Mouse (Mus musculus) spleen, postnatal 36 days (tissue): ENCODE measurements around the gene Itgb3.
"Not testable (repeated sequence)": the region's sequence is repeated elsewhere in the genome, so short reads cannot be mapped to it uniquely, and the experiment has no call there.

Source experiments
- DNase-seq, 2 experiments: peaks; one replicate each; pipeline ENCODE4 v3.0.0; 2022; ENCODE audit warnings: low spot score in 2 of 2, mixed read lengths in 1 of 2

Itgb3 gene

DNA sequence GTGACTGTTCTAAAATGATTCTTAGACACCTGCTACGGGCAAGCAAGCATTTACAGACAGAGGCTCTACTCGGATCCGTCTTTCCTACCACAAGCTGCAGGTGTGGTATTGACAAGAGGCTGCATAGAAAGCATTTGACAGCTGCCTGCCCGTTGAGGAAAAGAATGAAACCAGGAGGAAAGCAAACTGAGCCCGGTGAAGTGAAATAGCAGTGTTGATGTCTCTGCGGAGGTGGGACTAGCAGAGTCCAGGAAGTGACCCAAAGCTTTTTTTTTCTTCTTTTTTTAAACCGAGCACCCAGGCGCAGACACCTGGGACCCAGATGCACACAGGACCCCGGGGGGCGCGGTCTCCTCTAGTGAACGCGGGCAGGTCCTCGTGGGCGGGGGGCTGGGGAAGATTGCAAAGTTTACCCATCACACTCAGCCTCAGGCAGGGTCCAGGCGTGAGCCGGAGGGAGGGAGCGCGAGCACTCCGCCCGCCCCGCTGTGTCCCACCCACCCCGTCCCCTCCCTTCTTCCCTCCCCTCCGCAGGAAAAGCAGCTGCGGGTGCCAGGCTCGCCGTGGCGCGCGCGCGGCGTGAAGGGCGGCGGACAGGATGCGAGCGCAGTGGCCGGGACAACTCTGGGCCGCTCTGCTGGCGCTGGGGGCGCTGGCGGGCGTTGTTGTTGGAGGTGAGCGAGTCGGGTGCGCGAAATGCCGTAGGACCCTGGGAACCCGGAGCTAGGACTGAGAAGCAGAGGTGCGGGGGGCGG lies at the start of gene Itgb3:
Itgb3 (plus strand) TSS at position 510 of the 755 bp plus-strand sequence.
- peak; percentile 81 to 82 for DNase-seq

DNA sequence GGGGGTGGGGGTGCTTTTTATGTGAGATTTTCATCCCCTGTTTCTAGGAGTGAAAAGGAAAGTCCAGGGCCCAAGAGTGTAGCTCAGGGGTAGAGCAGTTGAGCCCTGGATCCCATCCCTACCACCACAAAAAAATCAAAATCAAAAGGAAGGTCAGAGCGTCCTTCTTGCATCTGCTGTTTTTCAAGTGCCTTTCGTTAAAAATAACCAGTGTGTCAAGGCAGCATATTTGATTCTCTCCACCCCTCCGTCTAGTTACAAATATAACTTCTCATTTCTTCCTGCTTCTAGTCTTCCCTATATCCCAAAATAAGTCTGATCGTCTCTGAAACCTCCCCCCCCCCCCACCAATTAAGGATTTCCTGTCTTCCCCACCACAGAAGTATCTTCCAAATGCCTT lies 49.7 kb upstream of the Itgb3 start:
- DNase-seq, result no peak

DNA sequence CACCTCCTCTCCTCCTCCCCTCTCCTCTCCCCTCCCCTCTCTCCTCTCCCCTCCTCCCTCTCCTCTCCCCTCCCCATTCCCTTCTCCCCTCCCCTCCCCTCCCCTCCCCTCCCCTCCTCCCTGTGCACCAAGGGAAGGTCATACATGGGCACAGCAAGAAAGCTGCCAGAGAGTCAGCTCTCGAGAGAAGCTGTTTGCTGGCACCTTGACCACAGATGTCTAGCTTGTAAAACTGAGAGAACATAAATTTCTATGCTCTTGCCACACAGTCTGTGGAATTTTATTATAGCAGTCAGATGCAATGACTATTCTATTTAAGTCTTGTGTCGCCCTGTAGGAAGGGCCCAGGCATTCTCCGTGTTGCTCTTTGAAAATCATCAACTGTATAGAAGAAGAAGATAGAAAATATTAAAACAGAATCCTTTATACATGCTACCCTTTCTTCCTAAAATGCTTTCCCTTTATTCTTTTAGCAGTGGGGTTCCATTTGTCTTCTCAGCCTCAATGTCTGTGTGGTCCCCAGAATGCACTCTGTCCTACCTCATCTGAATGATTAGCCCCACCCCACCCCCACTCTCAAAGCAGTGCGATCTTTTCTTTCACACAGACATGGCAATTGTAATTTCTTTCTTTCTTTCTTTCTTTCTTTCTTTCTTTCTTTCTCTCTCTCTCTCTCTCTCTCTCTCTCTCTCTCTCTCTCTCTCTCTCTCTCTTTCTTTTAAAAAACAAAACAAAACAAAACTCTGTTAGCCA lies 49.0 kb upstream of the Itgb3 start:
- no peak for DNase-seq

DNA sequence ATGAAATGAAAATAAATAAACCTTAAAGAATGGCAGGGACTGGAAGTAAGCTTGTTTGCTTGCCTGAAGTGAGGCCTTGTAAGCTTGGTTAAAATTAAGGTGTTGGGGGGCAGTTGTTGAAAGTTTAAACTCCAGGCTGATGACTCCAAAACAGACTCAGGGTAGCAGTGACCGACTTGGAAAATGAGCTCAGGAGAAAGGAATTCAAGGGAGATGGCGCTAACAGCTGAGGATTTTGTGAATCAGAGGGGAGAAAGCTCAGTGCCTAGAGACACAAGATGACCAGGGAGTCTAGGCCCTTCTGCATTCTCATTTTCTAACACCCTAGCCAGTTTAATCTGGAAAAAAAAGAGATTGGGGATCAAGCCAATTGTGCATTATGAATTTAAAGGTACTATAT lies 46.8 kb upstream of the Itgb3 start:
- DNase-seq, result no peak

DNA sequence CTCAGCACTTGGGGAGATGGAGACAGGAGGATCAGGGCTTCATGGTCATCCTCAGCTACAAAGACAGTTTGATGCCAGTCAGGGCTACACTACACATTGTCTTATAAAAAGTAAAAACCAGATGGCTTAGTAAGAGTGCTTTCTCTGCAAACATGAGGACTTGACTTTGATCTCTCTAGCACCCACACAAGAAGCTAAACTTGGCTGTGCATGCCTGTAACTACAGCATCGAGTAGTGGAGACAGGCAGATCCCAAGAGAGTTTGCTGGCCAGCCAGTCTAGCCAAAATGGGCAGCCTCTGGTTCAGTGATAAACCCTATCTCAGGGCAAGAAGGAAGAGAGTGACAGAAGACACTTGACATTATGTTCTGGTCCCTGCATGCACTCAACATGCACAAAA lies 44.3 kb upstream of the Itgb3 start:
- DNase-seq, result no peak

DNA sequence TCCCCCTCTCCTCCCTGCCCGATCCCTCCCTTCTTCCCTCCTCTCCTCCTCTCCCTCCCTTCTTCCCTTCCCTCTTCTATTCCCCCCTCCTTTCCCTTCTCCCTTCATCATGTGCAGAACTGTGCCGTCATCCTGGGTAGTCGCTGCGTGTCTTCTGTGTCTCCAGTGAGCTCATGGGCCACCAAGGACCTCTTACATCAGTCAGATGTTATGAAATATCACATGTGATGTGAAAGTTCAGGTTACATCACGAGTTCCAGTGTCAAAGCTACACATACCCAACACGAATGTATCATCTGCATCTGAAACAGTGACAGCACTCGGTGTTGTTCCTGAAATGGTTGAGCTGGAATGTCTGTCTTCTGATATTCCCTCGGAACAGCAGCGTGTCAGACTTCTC lies 42.6 kb upstream of the Itgb3 start:
- no peak for DNase-seq

DNA sequence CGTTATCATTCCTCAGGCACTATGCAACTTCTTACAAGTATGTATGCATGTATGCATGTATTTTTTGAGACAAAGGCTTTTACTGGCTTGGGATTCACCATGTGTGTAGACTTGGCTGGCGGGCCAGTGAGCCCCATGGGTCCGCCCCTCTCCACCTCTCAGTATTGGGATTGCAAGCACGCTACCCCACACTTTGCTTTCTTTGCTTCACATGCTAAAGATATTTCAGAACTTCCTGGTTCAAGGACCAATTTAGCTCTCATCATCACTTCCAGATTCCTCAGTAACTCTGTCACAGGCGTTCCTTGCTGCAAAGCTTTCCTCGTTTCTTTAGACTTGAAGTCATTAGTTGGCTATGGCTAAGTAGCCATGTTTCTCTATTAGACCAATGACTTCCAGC lies 41.7 kb upstream of the Itgb3 start:
- DNase-seq, result no peak

DNA sequence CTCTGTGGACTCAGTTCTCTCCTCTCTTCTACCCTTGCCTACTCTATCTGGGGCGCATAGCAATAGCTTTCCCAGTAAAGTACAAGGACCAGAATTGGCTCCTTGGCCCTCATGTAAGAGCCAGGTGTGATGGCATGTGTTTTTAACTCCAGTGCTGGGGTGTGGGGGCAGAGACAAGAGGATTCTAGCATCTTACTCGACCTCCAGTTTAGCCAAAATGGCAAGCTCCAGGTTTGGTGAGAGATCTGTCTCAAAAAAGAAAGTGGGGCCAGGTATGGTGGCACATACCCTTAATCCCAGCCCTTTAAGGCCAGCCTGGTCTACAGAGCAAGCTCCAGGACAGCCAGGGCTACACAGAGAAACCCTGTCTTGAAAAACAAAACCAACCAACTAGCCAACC lies 41.0 kb upstream of the Itgb3 start:
- DNase-seq, result no peak

DNA sequence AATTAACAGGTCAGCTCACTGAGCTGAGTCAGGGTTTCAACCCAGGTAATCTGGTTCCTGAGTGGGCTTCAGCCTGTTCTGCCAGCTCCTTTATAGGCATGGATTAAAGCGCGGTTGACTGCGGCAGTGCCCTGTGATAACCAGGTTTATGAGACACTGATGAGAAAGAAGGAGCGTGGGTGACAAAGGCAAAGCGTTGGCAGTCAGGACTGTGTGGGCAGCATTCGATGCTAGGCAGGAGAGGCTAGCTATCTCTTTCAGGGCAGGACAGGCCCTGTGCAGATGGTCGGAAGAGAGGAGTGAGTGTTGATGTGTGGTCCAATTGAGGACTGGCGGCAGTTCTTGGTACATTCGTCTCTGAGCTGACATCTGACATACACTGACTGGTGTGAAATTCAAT lies 40.1 kb upstream of the Itgb3 start:
- no peak for DNase-seq

DNA sequence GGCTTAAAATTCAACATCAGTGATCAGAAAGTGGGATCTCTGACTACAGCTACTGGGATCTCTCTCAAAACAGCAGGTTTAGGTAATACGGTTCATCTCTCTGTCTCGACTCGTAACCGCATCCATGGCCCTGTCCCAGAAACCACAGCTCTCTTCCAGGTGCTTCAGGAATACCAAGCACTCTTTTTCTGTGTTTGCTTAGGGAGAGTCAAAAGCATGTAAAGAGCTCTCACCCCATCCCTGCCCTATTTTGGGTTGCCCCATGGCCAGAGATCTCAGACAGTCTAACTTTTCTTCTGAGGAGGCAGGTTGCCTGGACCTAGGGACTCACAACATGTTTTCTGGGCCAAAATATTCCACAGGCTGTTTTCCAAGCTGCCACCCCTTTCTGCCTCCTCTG lies 39.5 kb upstream of the Itgb3 start:
- no peak for DNase-seq

DNA sequence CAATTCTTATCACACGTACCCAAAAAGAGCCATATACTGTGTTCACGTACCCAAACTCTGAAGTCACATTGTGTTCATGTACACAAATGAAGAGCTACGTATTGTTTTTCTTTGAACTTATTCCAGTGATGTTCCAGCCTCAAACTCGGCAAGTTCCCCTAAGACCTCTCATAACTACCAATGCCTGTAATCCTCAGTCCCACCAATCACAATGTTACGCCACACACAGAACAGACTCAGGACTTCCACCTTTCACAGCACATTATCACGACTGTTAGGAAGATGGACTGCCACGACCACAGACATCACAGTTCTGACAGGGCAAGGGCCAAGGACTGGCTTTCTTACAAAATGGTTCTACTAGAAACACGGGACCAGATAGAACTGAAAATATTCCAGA lies 37.3 kb upstream of the Itgb3 start:
- DNase-seq, result not testable (repeated sequence)

DNA sequence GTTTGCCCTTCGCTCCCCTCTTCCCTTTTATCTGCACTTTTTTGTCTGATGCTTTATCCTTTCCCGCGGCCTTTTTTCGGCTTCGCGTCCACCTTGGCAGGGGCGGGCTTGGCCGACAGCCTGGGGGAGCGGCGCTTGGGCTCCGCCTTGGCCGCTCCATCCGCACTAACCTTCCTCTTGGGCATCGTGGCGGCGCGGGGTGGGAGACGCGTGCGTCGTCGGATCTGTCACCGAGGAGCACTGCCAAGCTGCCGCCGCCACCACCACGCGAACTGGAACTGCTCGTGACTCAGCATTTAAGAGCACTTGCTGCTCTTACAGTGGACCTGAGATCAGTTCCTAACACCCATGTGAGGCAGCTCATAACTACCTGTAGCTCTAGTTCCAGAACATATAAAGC lies 36.4 kb upstream of the Itgb3 start:
- not testable (repeated sequence) for DNase-seq

DNA sequence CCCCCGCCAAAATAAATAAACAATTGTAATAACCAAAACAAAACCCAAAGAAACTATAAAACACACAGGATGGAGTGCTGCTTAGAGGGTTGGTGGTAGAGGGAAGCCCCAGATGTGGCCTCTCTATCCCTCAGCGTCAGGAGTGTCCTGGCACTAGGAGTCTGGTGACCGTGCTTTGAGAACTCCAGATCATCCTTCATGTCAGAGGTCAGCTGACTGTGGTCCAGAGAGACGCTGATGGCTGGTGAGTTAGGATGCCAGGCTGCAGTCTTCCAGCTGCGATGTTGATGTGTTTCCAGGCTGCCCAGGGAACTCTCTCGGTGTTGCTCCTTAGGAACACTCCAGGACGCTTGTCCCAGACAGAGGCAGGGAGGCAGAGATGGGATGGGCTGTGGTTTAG lies 35.7 kb upstream of the Itgb3 start:
- DNase-seq, result no peak

DNA sequence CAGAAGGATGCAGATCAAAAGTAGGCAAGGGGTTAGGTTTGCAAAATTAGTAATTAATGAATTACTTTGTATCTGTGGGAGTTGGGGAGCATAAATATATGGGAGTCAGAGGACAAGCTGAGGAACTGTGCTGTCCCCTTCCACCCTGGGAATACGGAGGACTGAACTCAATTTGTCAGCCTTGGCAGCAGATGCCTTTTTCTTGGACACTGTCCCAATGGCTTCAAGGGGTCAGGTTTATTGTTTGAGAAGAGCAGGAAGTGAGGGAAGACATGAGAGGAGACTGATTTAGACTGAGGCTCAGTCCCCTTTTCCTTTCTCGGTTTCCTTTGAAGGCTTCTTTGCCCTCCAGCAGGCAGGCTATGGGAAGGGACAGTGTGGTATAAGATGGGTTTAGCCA lies 35.2 kb upstream of the Itgb3 start:
- DNase-seq, result no peak

DNA sequence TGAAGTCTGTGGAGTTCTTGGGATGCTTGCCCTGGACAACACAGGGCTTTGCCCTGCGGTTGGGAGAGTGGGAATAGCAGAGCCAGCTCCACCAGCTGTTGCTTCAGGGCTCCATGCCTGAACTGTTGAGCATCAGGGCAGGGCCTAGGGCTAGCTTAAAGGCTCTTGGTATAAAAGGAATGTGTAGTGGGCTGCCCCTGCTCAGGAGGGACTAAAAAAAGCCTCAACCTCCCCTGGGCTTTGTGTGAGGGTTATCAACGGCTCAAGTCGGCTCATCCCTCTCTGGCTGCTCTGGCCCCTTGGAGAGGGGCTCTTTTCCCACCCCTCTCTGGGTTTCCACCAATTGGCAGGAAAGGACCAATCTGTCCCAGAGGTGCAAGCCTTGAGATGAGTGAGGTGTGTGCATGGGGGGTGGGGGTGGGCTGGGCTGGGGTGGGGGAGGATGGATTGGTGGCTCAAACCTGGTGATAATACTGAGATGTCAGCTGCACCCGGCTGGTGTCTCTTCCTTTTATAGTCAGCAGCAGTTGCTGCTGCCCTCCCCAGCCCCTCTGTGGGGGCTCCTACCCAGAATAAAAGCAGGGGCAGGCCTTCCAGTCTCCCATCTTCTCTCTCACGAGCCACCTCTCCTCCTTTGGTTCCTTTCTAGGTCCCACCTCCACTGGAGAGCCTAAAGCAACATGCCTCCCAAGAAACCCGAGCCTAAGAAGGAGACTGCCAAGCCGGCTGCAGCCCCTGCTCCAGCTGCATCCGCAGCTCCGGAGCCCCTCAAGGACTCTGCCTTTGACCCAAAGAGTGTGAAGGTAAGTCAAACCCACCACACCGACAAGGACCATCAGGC lies 30.8 kb upstream of the Itgb3 start:
- no peak for DNase-seq

DNA sequence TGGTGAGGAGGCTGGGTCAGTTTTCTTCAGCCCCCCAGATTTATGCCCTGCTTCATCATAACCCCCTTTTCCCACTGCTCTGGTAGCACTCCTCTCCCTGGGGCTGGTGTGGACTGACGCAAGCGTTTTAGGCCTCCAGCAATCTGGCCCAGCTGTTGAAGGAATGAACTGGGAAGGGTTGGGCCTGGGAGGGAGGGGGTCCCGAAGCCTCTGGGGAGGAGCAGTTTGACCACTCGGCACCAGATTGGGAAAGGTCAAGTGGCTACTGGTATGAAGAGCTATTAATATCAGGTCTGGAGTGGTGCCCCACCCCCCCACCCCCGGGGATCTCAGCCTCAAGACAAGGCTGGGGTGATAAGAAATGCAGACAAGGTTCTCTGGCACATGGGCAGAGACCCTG lies 29.7 kb upstream of the Itgb3 start:
- DNase-seq, result no peak

DNA sequence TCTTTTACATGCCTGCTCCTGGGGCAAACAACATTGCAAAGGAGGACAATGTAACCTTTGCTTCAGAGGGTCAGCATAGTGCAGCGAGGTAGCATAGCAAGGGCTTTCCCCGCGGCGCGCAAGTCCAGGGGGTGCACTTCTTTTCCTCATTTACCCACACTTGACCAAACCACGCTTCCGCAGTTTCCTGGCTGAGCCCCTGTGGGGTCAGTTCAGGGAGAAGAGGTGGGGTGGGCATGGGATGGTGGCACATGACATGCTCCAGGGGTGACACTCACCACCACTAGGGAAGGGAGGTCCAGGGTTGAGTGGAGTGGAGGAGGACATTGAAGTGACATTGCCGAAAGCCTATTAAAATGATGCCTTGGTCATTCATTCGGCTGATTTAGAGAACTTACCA lies 28.7 kb upstream of the Itgb3 start:
- no peak for DNase-seq

DNA sequence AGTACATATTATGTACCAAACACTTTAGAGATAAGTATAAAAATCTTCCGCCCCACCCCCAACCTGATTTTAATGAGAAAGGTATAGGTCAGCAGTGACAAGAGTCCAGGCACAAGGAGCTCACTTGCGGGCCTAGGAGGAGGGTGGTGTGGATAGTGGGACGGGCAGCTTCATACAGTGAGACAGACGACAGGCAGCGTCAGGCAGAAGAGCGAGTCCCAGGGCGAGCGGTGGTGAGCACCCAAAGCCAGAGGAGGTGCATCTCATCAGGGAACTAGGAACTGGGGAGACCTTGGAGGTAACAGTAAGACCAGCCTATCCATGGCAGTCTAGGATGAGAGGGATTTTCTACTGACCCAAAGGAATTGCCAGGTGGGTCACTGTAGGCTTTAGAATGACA lies 28.2 kb upstream of the Itgb3 start:
- DNase-seq, result no peak

DNA sequence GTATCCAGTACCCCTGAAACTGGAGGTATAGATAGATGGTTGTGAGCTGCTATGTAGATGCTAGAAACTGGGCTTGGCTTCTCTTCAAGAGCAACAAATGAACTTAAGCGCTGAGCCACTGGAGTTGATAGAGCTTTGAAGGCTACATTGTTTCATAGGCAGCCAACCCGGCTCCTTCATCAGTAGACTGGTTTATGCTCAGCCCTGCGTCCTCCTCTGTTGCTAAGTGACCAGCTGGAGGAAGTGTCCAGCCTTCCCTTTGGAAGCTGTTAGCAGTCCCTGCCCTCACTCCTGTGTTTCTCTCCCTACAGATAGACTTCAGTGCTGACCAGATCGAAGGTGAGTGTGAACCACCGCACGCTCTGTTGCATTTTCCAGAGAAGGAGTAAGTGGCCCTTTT lies 27.7 kb upstream of the Itgb3 start:
- DNase-seq, result no peak

DNA sequence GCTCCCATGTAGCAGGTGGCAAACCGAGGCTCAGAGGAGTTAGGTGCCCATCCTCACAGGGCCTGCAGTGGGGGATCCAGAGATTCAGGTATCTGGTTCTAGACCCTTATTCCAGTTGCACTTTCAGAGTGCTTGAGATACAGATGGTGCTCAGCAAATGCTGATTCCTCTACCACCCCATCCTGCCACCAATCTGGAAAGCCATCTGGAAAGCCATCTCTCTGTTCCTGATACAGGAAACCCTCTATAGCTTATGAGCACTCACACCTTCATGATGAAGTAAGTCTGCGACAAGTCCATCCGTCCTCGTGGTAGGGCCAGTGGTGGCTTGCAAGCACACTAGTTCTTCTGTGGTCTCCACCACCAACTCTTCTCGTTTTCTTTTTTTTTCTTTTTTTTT lies 27.2 kb upstream of the Itgb3 start:
- DNase-seq, result no peak

DNA sequence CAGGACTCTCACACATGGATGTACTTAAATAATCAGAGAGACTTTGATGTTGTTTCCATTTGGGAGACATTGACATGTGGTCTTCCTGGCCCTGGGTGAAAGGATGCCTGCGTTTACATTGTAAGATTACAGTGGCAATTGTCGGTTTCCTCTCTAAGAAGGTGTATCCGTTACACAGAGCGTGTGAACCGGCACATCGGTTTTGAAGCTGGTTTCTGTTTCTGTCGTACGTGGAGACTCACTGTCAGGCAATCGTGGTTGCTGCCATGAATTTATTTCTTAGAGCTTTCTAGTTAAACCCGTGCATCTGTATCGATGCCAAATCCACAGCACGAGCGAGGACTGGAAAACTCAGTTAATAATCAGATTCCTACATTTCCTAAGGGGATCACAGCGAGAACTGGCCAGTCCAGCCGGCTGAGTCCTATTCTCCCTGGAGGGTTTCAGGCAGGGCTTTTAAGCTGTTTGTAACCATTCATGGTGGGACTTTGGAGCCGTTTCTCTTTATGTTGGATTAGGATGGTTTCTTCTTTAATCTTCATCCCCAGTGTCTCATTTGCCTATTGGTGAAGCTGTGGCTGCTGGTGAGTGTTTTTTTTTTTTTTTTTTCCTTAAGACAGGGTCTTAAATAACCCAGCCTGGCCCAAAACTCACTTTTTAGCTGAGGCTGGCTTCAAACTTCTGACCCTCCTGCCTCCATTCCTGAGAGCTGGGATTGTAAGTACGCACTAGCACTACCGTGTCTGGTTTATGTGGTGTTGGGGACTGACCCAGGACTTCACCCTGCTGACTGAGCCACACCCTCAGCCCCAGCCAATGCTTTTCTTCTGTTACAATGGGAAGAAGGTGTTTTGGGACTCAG lies 26.1 kb upstream of the Itgb3 start:
- DNase-seq, result peak; percentile 66 to 75

DNA sequence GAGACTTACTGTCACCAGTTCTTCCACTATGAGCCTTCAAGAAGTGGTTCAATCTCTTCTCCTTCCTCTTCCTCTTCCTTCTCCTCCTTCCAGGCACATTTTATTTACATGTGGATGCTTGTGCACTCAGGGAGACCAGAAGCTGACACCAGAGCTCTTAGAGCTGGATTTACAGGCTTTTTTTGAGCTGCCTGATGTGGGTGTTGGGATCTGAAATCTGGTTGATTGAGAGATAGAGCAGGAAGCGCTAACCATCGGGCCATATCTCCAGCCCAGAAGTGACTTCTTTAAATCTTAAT lies 25.5 kb upstream of the Itgb3 start:
- DNase-seq, result no peak
